Mouse (Mus musculus): ENCODE measurements around the gene Trpm3.

DNA sequence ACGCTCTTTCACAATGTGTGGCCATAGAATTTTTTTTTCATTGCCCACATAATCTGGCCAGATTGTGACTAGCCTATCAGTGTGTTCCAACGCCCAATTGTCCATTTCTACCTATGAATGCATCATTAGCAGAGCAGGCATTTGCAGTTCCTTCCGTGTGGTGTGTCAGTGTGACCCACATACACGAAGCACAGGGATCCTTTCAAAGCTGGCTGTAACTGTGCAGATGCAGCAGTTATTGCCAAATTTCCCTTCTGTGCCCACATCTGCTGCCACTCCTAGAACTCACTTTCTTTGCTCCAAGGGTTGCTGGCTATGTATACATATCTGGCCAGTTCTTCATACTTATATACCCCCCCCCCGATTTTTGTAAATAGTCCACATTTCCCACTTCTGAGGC is 834.9 kb downstream of the Trpm3 start:
- no peak for TF ChIP-seq CTCF (IDR thresholded peaks at IDR 0.05; ENCODE audit: borderline replicate concordance, control insufficient read depth, extremely low read depth, insufficient read depth, low read length, poor library complexity)
- TF ChIP-seq POLR2A (IDR thresholded peaks at IDR 0.05; ENCODE audit: control insufficient read depth, extremely low read depth, insufficient read depth, low read length, poor library complexity): no peak
